Mouse (Mus musculus) testis, adult 2 months (tissue): ENCODE data around the gene Papolg. TPM values are rescaled to one million over a fixed set of nuclear protein-coding genes. Genes with fewer than 3 reads are reported as not detected.
"Not testable (repeated sequence)": the region's sequence is repeated elsewhere in the genome, so short reads cannot be mapped to it uniquely, and the experiment has no call there.

ENCODE experiments used
- H3K27ac ChIP-seq: fragments of 200-500 bp; 2 replicates; pipeline ENCODE4 v1.5.1; 2012; ENCODE audit warnings: low read depth, low read length; ENCODE audit not compliant: control insufficient read depth, insufficient read depth
- H3K27me3 ChIP-seq: fragments of 200-500 bp; 2 replicates; pipeline ENCODE4 v1.6.1; 2012; ENCODE audit warnings: mild to moderate bottlenecking, low read length, moderate library complexity; ENCODE audit not compliant: control insufficient read depth, insufficient read depth
- H3K36me3 ChIP-seq: fragments of 200-500 bp; 2 replicates; pipeline ENCODE4 v1.6.1; 2012; ENCODE audit warnings: mild to moderate bottlenecking, low read length; ENCODE audit not compliant: control insufficient read depth, insufficient read depth
- H3K4me1 ChIP-seq: fragments of 200-500 bp; 2 replicates; pipeline ENCODE4 v1.6.1; 2012; ENCODE audit warnings: low read length; ENCODE audit not compliant: control insufficient read depth, insufficient read depth
- H3K4me3 ChIP-seq: fragments of 200-500 bp; 2 replicates; pipeline ENCODE4 v1.5.1; 2012; ENCODE audit warnings: low read depth, mild to moderate bottlenecking, low read length, moderate library complexity, mixed read lengths; ENCODE audit not compliant: control insufficient read depth
- CTCF ChIP-seq: fragments of 200-500 bp; IDR thresholded peaks from 2 replicates; pipeline ENCODE4 v1.5.1; 2012; ENCODE audit warnings: low read depth, mild to moderate bottlenecking, inconsistent platforms, low read length, moderate library complexity; ENCODE audit not compliant: control insufficient read depth, insufficient read depth, insufficient replicate concordance
- POLR2A ChIP-seq: fragments of 200-500 bp; IDR thresholded peaks from 2 replicates; pipeline ENCODE4 v1.6.1; 2012; ENCODE audit warnings: low read depth, mild to moderate bottlenecking, inconsistent platforms, low read length, moderate library complexity; ENCODE audit not compliant: control insufficient read depth
- polyA plus RNA-seq: library from polyadenylated mRNA; depleted of rRNA; stranded (reverse); fragments of >200 nt; gene quantifications from 2 replicates; pipeline ENCODE4 v1.2.3, GENCODE M21; 2012; rRNA removed

The Papolg gene
- polyA plus RNA-seq: 4.6 and 4.9 TPM in 2 replicates

GRCm38 (mm10) chr11:23895060-23895426 is at the start of gene Papolg:
TSS of gene Papolg (minus strand) at chr11:23895253.
- H3K36me3 ChIP-seq: no peaks in the 10 kb centered on the region
- H3K27me3 ChIP-seq: no peaks in the 10 kb centered on the region
- H3K27ac ChIP-seq: peak within 1 kb of the TSS; percentile 83
- H3K4me1 ChIP-seq: no peaks in the 10 kb centered on the region; the same call in 1 of the 2 replicates
- TF ChIP-seq POLR2A (peak; percentile 90), CTCF (no peak)
- peak within 1 kb of the TSS; percentile 91 for H3K4me3 ChIP-seq

GRCm38 (mm10) chr11:23928146-23928545 is 33.1 kb upstream of the Papolg start:
- H3K4me1 ChIP-seq, H3K4me3 ChIP-seq, H3K36me3 ChIP-seq: not testable (repeated sequence)

DNA sequence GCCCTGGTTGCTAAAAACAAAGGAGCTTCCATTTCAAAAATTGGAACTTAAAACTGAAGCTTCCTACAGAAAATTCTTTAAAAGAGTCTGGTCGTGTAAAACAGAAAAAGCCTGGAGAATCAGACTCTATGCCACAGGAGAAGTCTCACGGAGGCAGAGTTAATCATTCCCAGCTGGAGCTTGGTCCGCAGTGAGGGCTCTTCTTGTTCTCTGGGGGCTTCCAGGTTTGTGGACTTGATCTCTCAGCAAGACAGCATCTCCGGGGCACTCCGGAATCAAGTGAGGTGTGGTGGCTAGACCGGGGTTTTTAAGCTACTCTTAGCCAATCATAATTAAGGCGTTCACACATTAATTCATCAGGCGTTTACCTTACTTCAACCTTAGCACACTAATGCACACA is 32.6 kb upstream of the Papolg start:
- Histone ChIP-seq H3K4me3 (no peak overlapping the region), H3K4me1 (no peaks in the 10 kb centered on the region), H3K27ac (no peak overlapping the region), H3K36me3 (no peaks in the 10 kb centered on the region), H3K27me3 (no peaks in the 10 kb centered on the region)
- TF ChIP-seq CTCF (no peak), POLR2A (no peak)

More at GRCm38 (mm10) chr11:23928146-23928545, 33.1 kb upstream of the Papolg start:
- H3K27ac ChIP-seq, H3K27me3 ChIP-seq: not testable (repeated sequence)

DNA sequence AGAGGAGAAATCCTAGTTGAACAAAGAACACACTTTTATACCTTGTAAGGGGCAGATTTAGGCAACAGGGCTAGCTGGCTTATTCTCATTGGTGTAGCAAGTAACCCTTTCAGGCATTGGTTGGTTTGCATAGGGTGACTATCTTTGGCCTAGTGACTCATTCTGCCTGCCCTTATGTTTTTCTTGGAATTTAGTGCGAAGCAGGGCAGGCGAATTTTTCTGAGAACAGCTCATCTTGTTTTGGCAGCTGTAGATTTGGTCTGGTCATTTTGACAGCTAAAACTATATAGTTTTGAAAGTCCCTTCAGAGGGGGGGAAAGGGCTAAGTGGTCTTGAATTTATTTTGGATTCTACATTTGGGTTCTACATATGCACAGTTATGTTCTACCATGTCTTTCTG is 18.8 kb upstream of the Papolg start:
- not testable (repeated sequence) for H3K27ac ChIP-seq, H3K27me3 ChIP-seq, H3K4me3 ChIP-seq, H3K4me1 ChIP-seq, H3K36me3 ChIP-seq

DNA sequence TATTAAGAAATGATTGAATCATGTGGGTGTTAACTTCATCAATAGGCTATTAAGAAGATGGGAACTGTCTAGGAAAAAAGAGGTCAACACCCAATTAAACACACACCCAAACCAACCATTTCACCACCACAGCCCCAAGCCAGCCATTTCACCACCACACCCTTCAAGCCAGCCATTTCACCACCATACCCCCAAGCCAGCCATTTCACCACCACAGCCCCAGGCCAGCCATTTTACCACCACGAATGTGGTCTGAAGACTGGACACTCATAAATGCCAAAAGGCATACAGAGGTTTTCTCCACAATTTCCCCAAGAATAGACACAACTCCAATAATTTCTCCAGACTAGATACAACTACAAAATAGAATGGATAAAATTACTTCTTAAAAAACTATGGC is 8.9 kb upstream of the Papolg start:
- H3K36me3 ChIP-seq: no peaks in the 10 kb centered on the region
- TF ChIP-seq CTCF (no peak), POLR2A (no peak)
- no peaks in the 10 kb centered on the region for H3K4me1 ChIP-seq
- H3K27me3 ChIP-seq: no peaks in the 10 kb centered on the region
- no peak overlapping the region for H3K4me3 ChIP-seq
- no peak overlapping the region for H3K27ac ChIP-seq

DNA sequence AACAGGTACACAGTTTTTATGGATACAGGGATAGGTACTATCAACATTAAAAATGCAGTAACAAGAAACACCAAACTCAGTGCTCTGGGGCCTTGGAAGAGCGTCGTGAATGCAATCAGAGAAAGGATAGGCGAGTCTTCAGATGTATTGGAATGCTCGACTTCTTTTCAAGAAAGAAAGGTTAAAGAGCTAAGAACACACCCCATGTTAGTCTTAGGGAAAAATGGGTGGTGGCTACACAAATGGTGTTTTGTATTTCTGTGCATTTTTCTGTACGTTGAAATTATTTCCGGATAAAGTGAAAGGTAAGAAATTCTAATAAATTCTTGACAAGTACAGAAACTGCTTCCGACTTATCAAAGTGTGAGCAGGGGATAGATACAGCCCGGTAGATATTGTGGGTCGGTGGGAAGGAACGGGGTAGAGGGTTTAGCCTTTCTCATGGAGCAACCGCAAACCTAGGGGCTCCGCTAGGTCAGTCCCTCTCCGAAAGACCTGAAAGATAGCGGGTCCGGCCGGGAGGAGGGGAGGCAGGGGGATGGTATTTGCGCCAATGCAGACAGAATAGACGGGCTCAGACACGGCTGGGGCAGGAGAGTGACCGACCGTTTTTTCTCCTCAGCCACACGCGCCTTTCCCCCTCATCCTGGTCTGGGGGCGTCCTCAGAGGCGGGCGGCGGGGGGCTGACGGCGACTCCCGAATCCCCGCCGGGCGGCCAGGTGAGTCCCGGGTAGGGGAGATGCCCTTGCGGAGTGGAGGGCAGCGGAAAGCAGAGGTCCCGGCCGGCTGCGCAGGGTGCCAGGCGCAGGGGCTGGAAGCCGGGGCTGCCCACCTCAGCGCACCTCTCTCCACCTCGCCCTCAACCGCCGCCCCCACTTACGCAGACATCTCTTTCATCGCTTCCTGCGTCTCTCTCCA is 653 bp downstream of the Papolg start:
- TF ChIP-seq POLR2A (no peak; the same call in 1 of the 2 replicates), CTCF (no peak)

GRCm38 (mm10) chr11:23893556-23893955 is 1.5 kb downstream of the Papolg start:
- no peaks in the 10 kb centered on the region for H3K36me3 ChIP-seq
- no peak overlapping the region for H3K27ac ChIP-seq
- H3K27me3 ChIP-seq: no peaks in the 10 kb centered on the region
- H3K4me1 ChIP-seq: no peaks in the 10 kb centered on the region; the same call in 1 of the 2 replicates
- TF ChIP-seq CTCF (no peak), POLR2A (no peak)
- no peak overlapping the region for H3K4me3 ChIP-seq

More for the DNA sequence above, 653 bp downstream of the Papolg start:
- H3K27me3 ChIP-seq: no peaks in the 10 kb centered on the region
- H3K36me3 ChIP-seq: no peaks in the 10 kb centered on the region
- peak overlapping the region; percentile 91 for H3K4me3 ChIP-seq
- peak overlapping the region; percentile 83 for H3K27ac ChIP-seq
- H3K4me1 ChIP-seq: no peaks in the 10 kb centered on the region; the same call in 1 of the 2 replicates
